Mouse (Mus musculus): Measurements from ENCODE around the gene Cpsf6. TPM values are rescaled to one million over a fixed set of nuclear protein-coding genes. Genes with fewer than 3 reads are reported as not detected.

The Cpsf6 gene
- polyA plus RNA-seq, 1 experiment from 2014 or later, result 49.4 TPM

GRCm38 (mm10) chr10:117409373-117410354, 29.8 kb upstream of the Cpsf6 start:
- ATAC-seq (ENCODE audit: low read depth), result no peak
- H3K9ac ChIP-seq (ENCODE audit: low read depth, low read length), result no peak overlapping the region

GRCm38 (mm10) chr10:117408545-117409372, 28.9 kb upstream of the Cpsf6 start:
- no peaks in the 10 kb centered on the region for H3K27me3 ChIP-seq (ENCODE audit: control insufficient read depth, insufficient read depth, low read depth, low read length)
- WGBS (ENCODE audit: insufficient replicate concordance), result 63% methylated on average over 7 of the region's 7 CpGs
- no peaks in the 10 kb centered on the region for H3K9me3 ChIP-seq (replicated peaks; ENCODE audit: control insufficient read depth, low read length)

More at GRCm38 (mm10) chr10:117409373-117410354, 29.8 kb upstream of the Cpsf6 start:
- Histone ChIP-seq H3K9me3 (replicated peaks; ENCODE audit: control insufficient read depth, low read length) (no peaks in the 10 kb centered on the region), H3K4me3 (ENCODE audit: low read depth, low read length) (no peak overlapping the region), H3K27me3 (ENCODE audit: control insufficient read depth, insufficient read depth, low read depth, low read length) (no peaks in the 10 kb centered on the region), H3K36me3 (ENCODE audit: control insufficient read depth, insufficient read depth) (no peaks in the 10 kb centered on the region), H3K4me2 (ENCODE audit: low read depth, low read length) (no peak overlapping the region), H3K27ac (ENCODE audit: low read length) (no peak overlapping the region), H3K4me1 (ENCODE audit: control insufficient read depth, low read depth, low read length) (no peaks in the 10 kb centered on the region; the same call in 1 of the 2 replicates)
- WGBS (ENCODE audit: insufficient replicate concordance), result 22% methylated on average over 21 of the region's 21 CpGs

GRCm38 (mm10) chr10:117407734-117408288, 28.0 kb upstream of the Cpsf6 start:
- no peak overlapping the region for H3K4me2 ChIP-seq (ENCODE audit: low read depth, low read length)
- H3K36me3 ChIP-seq (ENCODE audit: control insufficient read depth, insufficient read depth), result no peaks in the 10 kb centered on the region
- 68% methylated on average over 4 of the region's 4 CpGs for WGBS (ENCODE audit: insufficient replicate concordance)
- H3K9me3 ChIP-seq (replicated peaks; ENCODE audit: control insufficient read depth, low read length), result no peaks in the 10 kb centered on the region
- H3K9ac ChIP-seq (ENCODE audit: low read depth, low read length), result no peak overlapping the region
- ATAC-seq (ENCODE audit: low read depth), result no peak
- no peak overlapping the region for H3K4me3 ChIP-seq (ENCODE audit: low read depth, low read length)
- no peak overlapping the region for H3K27ac ChIP-seq (ENCODE audit: low read length)
- no peaks in the 10 kb centered on the region; the same call in 1 of the 2 replicates for H3K4me1 ChIP-seq (ENCODE audit: control insufficient read depth, low read depth, low read length)
- H3K27me3 ChIP-seq (ENCODE audit: control insufficient read depth, insufficient read depth, low read depth, low read length), result no peaks in the 10 kb centered on the region

More at GRCm38 (mm10) chr10:117408545-117409372, 28.9 kb upstream of the Cpsf6 start:
- Histone ChIP-seq H3K4me2 (ENCODE audit: low read depth, low read length) (no peak overlapping the region), H3K36me3 (ENCODE audit: control insufficient read depth, insufficient read depth) (no peaks in the 10 kb centered on the region), H3K27ac (ENCODE audit: low read length) (no peak overlapping the region), H3K4me1 (ENCODE audit: control insufficient read depth, low read depth, low read length) (no peaks in the 10 kb centered on the region; the same call in 1 of the 2 replicates), H3K9ac (ENCODE audit: low read depth, low read length) (no peak overlapping the region), H3K4me3 (ENCODE audit: low read depth, low read length) (no peak overlapping the region)
- no peak for ATAC-seq (ENCODE audit: low read depth)

GRCm38 (mm10) chr10:117406843-117407733, 27.3 kb upstream of the Cpsf6 start:
- Histone ChIP-seq H3K4me3 (ENCODE audit: low read depth, low read length) (no peak overlapping the region), H3K4me2 (ENCODE audit: low read depth, low read length) (no peak overlapping the region), H3K36me3 (ENCODE audit: control insufficient read depth, insufficient read depth) (no peaks in the 10 kb centered on the region), H3K4me1 (ENCODE audit: control insufficient read depth, low read depth, low read length) (no peaks in the 10 kb centered on the region; the same call in 1 of the 2 replicates), H3K27me3 (ENCODE audit: control insufficient read depth, insufficient read depth, low read depth, low read length) (no peaks in the 10 kb centered on the region), H3K9ac (ENCODE audit: low read depth, low read length) (no peak overlapping the region), H3K9me3 (replicated peaks; ENCODE audit: control insufficient read depth, low read length) (no peaks in the 10 kb centered on the region), H3K27ac (ENCODE audit: low read length) (no peak overlapping the region)
- ATAC-seq (ENCODE audit: low read depth), result no peak
- WGBS (ENCODE audit: insufficient replicate concordance), result 76% methylated on average over 8 of the region's 8 CpGs

- 68% methylated on average over 5 of the region's 5 CpGs for WGBS (ENCODE audit: insufficient replicate concordance)
- Histone ChIP-seq H3K9me3 (replicated peaks; ENCODE audit: control insufficient read depth, low read length) (no peaks in the 10 kb centered on the region), H3K27me3 (ENCODE audit: control insufficient read depth, insufficient read depth, low read depth, low read length) (no peaks in the 10 kb centered on the region), H3K4me3 (ENCODE audit: low read depth, low read length) (no peak overlapping the region), H3K4me1 (ENCODE audit: control insufficient read depth, low read depth, low read length) (no peaks in the 10 kb centered on the region; the same call in 1 of the 2 replicates), H3K4me2 (ENCODE audit: low read depth, low read length) (no peak overlapping the region), H3K9ac (ENCODE audit: low read depth, low read length) (no peak overlapping the region), H3K27ac (ENCODE audit: low read length) (no peak overlapping the region), H3K36me3 (ENCODE audit: control insufficient read depth, insufficient read depth) (no peaks in the 10 kb centered on the region)
- ATAC-seq (ENCODE audit: low read depth), result no peak
These were observed 26.4 kb upstream of the Cpsf6 start for GRCm38 (mm10) chr10:117406283-117406588.

GRCm38 (mm10) chr10:117405526-117406282, 25.9 kb upstream of the Cpsf6 start:
- 48% methylated on average over 6 of the region's 6 CpGs for WGBS (ENCODE audit: insufficient replicate concordance)
- Histone ChIP-seq H3K36me3 (ENCODE audit: control insufficient read depth, insufficient read depth) (no peaks in the 10 kb centered on the region), H3K9me3 (replicated peaks; ENCODE audit: control insufficient read depth, low read length) (no peaks in the 10 kb centered on the region), H3K4me3 (ENCODE audit: low read depth, low read length) (no peak overlapping the region), H3K4me1 (ENCODE audit: control insufficient read depth, low read depth, low read length) (no peaks in the 10 kb centered on the region; the same call in 1 of the 2 replicates), H3K27ac (ENCODE audit: low read length) (no peak overlapping the region), H3K4me2 (ENCODE audit: low read depth, low read length) (no peak overlapping the region), H3K27me3 (ENCODE audit: control insufficient read depth, insufficient read depth, low read depth, low read length) (no peaks in the 10 kb centered on the region), H3K9ac (ENCODE audit: low read depth, low read length) (no peak overlapping the region)
- ATAC-seq (ENCODE audit: low read depth), result no peak

- Histone ChIP-seq H3K9ac (ENCODE audit: low read depth, low read length) (no peak overlapping the region), H3K4me3 (ENCODE audit: low read depth, low read length) (no peak overlapping the region), H3K9me3 (replicated peaks; ENCODE audit: control insufficient read depth, low read length) (no peaks in the 10 kb centered on the region), H3K27ac (ENCODE audit: low read length) (no peak overlapping the region), H3K4me2 (ENCODE audit: low read depth, low read length) (no peak overlapping the region), H3K36me3 (ENCODE audit: control insufficient read depth, insufficient read depth) (no peaks in the 10 kb centered on the region), H3K27me3 (ENCODE audit: control insufficient read depth, insufficient read depth, low read depth, low read length) (no peaks in the 10 kb centered on the region), H3K4me1 (ENCODE audit: control insufficient read depth, low read depth, low read length) (no peaks in the 10 kb centered on the region)
- 77% methylated on average over 6 of the region's 6 CpGs for WGBS (ENCODE audit: insufficient replicate concordance)
- ATAC-seq (ENCODE audit: low read depth), result no peak
These were observed 24.6 kb upstream of the Cpsf6 start for GRCm38 (mm10) chr10:117404384-117404783.

All from liver, embryonic 16.5 days (tissue).